Mouse (Mus musculus) lung, postnatal 0 days (tissue): ENCODE results near the gene Ttyh2.

Experiments
- CTCF ChIP-seq: IDR thresholded peaks from 2 replicates; pipeline ENCODE4 v1.5.1; 2016; ENCODE audit warnings: antibody characterized with exemption, mild to moderate bottlenecking
- EP300 ChIP-seq: IDR thresholded peaks from 2 replicates; pipeline ENCODE4 v1.6.1; 2016; ENCODE audit warnings: antibody characterized with exemption, mild to moderate bottlenecking, control low read depth

DNA sequence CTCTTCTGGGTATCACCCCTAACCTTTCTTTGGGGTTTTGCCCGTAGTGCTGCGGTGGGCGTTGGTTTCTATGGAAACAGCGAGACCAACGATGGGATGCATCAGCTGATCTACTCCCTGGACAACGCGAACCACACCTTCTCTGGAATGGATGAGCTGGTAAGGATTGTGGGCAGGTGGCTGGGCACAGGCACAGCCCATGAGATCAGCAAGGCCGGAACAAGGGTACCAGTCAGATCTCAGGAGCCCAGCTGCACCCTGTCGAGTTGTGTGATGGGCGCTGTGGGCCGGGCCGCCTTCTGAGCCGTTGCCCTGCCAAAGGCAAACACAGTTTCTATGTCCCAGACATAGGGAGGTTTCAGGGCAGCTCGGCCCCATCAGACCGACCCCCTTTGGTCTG, 15.0 kb downstream of the Ttyh2 start:
- TF ChIP-seq EP300 (no peak), CTCF (no peak)
